Mouse (Mus musculus): Measurements from ENCODE around the gene Utf1. TPM values are rescaled to one million over a fixed set of nuclear protein-coding genes. Genes with fewer than 3 reads are reported as not detected.

Utf1 gene
- total RNA-seq, 2 experiments from 2014 or later: not detected

DNA sequence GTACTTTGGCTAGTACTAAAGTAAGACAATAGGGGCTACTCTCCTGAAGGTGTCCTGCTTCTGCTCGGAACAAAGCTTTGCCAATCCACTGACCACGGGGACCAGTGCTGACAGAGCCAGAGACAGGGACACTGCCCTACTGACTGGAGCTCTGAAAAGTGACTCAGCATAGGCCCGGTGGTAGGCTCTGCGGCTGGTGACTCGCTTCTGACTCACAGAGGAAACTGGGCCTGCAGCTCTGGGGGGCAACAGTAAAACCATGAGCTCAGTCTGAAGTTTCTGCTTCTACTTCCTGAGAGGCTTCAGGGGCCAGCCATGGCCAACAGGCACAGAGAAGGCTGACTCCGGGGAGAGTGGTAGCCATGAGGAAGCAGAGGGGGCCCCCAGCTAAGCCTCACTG, 27.8 kb downstream of the Utf1 start:
- DNase-seq (ENCODE audit: low spot score): no peak

GRCm38 (mm10) chr7:139972923-139973331, 29.3 kb downstream of the Utf1 start:
- no peak for DNase-seq (ENCODE audit: low spot score)

- DNase-seq (ENCODE audit: low spot score): no peak
Measured at GRCm38 (mm10) chr7:139974307-139974706, 30.7 kb downstream of the Utf1 start.

DNA sequence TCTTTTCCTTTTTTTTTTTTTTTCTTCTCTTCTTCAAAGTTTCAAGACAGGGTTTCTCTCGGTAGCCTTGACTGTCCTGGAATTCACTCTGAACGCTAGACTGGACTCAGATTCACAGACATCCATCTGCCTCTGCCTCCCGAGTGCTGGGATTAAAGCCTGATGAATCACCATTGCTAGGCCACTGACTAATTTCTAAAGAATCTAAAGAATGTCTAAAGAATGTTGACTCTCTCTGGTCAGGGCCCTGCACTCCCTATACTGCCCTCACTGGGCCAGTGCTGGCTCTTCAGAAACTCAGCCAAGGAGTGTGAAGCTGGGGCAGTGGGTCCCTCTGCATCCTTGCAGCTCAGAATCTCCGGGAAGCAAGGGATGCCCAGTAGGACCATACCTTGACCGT, 31.9 kb downstream of the Utf1 start:
- DNase-seq (ENCODE audit: low spot score): no peak

DNA sequence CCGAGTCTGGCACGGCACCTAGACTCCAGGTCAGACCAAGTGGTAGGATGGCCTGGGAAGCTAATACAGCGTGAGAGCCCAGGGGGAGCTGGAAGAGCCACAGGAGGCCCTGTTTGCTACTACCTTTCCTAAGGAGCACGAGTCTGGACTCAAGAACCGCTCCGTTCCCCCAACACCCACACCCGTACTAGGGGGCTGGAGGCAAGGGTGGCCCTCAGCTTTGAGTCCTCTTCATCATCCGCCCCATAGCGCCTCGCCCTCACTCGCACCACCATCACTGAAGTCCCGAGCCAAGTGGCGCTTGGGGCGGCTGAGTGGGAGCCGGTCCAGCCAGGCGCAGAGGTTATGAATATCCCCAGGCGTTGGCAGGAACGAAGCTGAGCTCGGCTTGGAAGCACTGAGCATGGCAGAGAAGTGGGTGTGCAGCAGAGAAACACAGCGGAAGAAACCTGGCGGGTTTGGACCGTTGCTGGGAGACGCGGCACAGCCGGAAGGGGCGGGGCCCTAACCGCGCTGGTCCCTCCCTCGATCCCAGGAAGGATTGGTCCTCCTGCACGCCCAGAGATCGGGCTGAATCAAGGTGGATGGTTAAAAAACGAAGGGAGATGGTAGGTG, 34.8 kb downstream of the Utf1 start, which contains the start of gene 6430531B16Rik:
Gene 6430531B16Rik, minus strand, starts transcription at position 478 of the 615 bp plus-strand sequence.
- DNase-seq (ENCODE audit: low spot score): peak; percentile 82

- DNase-seq (ENCODE audit: low spot score): no peak
Measured at GRCm38 (mm10) chr7:139979011-139979719, 35.6 kb downstream of the Utf1 start.

DNA sequence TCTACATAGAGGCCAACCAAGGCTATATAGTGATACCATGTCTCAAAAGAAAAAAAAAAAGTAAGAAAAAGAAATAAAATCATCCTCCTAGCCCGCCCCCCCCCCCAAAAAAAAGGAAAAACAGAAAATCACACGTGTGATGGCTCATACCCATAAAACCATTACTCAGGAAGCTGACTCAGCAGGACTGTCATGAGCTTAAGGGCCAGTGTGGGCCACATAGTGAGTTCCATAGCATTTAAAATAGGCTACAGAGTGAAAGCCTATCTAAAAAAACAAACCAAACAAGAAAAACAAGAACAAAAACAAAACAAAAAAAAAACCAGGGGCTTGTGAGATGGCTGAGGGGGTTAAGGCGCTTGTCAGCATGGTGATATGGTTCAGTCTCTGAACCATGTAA, 37.2 kb downstream of the Utf1 start:
- DNase-seq (ENCODE audit: low spot score): no peak

DNA sequence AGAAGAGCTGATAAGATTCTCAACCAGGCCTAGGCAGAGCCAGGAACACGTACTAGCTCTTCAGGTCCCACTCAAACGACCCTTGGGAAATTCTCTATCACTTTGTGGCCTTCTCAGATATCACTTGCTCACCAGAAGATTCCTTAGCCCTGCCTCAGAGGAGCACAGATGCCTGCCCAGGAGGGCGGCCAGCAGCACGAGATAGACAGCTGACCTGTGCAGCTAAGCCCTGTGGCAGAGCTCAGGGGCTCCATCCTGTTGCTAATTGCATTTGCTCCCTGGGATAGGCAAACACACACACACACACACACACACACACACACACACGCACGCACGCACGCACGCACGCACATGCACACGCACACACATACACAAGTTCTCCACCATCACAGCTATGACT, 38.5 kb downstream of the Utf1 start:
- DNase-seq (ENCODE audit: low spot score): no peak

DNA sequence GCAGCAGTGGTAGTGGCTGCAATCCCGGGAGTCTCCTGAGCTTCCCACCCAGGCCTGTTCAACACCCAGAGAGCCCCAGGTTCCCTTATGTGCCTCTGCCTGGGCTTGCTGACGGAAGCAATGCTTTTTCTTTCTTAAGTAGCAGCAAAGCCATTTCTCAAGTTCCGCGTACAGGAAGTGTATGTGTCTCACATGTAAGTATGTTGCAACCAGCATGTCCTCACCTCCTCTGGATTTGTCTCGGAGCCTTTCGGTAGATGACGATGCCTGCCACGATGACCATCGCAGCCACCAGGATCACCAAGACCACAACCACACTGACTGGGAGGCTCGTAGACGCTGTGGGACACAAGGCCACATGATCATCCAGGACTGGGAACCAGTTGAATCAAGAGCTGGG, 40.9 kb downstream of the Utf1 start:
- DNase-seq (ENCODE audit: low spot score): no peak

- no peak for DNase-seq (ENCODE audit: low spot score)
Measured at GRCm38 (mm10) chr7:139988272-139988671, 44.7 kb downstream of the Utf1 start.

DNA sequence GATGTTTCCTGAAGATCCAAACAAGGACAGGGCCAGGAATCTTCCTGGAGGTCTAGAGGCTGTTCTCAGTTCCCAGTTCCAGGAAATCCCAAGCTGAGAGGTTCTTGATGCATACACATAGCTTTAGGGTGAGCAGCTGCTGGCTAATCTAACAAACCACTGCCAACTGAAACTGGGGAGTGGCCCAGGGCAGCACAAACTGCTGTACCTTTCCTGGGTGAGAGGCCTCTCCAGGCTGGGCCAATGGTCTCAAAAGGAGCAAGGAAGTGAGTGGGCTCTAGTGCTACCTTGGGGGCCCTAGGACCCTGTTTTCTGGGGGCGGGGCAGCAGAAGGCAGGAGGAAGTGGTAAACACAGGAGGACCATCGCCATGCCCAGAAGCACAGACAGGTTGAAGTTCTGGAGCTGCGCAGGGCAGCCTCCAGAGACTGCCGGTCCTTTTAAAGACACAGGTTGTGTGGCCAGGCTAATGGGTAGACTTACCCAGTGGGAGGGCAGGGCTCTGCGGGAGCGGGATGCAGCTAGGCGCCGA, 47.3 kb downstream of the Utf1 start:
- no peak for DNase-seq (ENCODE audit: low spot score)

GRCm38 (mm10) chr7:139992406-139992805, 48.8 kb downstream of the Utf1 start, which contains the start of gene Adam8:
Gene Adam8 (minus strand): TSS chr7:139992562.
- no peak for DNase-seq (ENCODE audit: low spot score)

GRCm38 (mm10) chr7:139993532-139993931, 49.9 kb downstream of the Utf1 start:
- DNase-seq (ENCODE audit: low spot score): no peak

- no peak for DNase-seq (ENCODE audit: low spot score)
Measured at GRCm38 (mm10) chr7:139994202-139994601, 50.6 kb downstream of the Utf1 start.

DNA sequence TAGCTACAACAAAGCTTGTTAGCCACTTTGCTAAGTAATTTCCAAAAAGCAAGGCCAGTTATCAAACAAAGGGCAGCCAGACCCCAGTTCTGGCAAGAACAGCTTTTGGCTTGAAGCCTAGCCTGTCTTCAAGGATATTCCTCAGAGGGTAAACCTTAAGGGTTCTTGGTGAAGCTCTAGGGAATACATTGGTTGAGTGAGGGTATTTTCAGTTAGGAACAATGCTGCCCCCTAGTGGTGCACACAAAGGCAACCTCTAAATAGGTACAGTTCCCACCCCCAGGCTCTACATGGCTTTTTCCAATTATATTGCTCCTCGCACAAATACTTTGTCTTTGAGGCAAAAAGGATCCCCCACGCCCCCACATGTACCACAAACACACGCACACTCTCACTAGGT, 51.1 kb downstream of the Utf1 start:
- peak; percentile 50 for DNase-seq (ENCODE audit: low spot score)

Small RNAs within 50 kb of the gene (microRNA-seq; reads per million reads assigned to microRNA genes)
- gene Mir202: not detected
- gene Mir7062: not detected
- not detected for gene mmu-mir-7686

Other genes with a start within 250 kb of the Utf1 start
- gene Adgra1, start 109.6 kb upstream of the Utf1 start, total RNA-seq (2021): not detected
- not detected for gene Kndc1, start 49.1 kb upstream of the Utf1 start, total RNA-seq (2021)
- gene 6430531B16Rik, start 35.0 kb downstream of the Utf1 start, total RNA-seq (2021): not detected
- gene Adam8, start 48.8 kb downstream of the Utf1 start, total RNA-seq (2021): under 1 TPM; 0.30 to 0.47 TPM
- 1 to 10 TPM; 8.3 to 8.6 TPM for gene Zfp511, start 92.6 kb downstream of the Utf1 start, total RNA-seq (2021)
- gene Tubgcp2, start 92.9 kb downstream of the Utf1 start, total RNA-seq (2021): 10 to 100 TPM; 23.2 to 23.6 TPM
- not detected for gene Msx3, start 105.3 kb downstream of the Utf1 start, total RNA-seq (2021)
- gene Caly, start 138.8 kb downstream of the Utf1 start, total RNA-seq (2021): under 1 TPM; 0.52 to 0.53 TPM
- gene Prap1, start 149.6 kb downstream of the Utf1 start, total RNA-seq (2021): not detected
- gene Fuom, start 158.7 kb downstream of the Utf1 start, total RNA-seq (2021): 10 to 100 TPM; 37.3 to 44.0 TPM
- 1 to 10 TPM; 3.2 to 4.0 TPM for gene Paox, start 172.0 kb downstream of the Utf1 start, total RNA-seq (2021)
- 100 to 1,000 TPM; 138 to 150 TPM for gene Echs1, start 172.7 kb downstream of the Utf1 start, total RNA-seq (2021)
- gene Mtg1, start 193.8 kb downstream of the Utf1 start, total RNA-seq (2021): 10 to 100 TPM; 27.8 to 30.9 TPM
- under 1 TPM in 1 of 2 experiments, not detected in 1; 0.07 TPM for gene Sprn, start 211.1 kb downstream of the Utf1 start, total RNA-seq (2021)
- gene Olfr522, start 221.0 kb downstream of the Utf1 start, total RNA-seq (2021): not detected
- gene Olfr523, start 229.4 kb downstream of the Utf1 start, total RNA-seq (2021): not detected